Mouse (Mus musculus) urinary bladder, adult 18-20 months (tissue): ENCODE results near the gene Znrf4.
A peak's percentile ranks its signal among the peaks of the same experiment; 100 is the strongest.

Experiments
- DNase-seq, 2 experiments: peaks; one replicate each; pipeline ENCODE4 v3.0.0; 2022; ENCODE audit warnings: low spot score in 2 of 2, mixed read lengths in 2 of 2

Gene Znrf4

DNA sequence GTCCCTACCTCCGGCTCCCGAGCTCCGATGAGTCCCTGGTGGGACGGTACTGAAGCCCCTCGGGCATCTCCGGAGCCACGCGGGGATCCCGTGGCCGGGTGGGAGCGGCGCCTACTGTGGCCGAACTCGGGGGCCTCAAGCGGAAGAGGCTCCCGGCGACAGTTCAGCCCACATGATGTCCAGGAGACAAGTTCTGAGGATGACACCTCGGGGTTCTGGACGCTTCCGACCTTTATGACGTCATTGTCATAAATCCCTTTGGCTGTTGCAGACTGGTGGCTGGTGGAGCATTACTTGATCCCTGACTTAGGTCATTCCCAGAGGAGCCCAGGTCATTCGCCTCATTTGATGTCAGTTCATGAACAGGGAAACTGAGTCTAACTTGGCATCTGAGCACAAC lies at the start of gene Znrf4:
Gene Znrf4, minus strand, starts transcription at position 122 of the 400 bp plus-strand sequence.
- no peak for DNase-seq

DNA sequence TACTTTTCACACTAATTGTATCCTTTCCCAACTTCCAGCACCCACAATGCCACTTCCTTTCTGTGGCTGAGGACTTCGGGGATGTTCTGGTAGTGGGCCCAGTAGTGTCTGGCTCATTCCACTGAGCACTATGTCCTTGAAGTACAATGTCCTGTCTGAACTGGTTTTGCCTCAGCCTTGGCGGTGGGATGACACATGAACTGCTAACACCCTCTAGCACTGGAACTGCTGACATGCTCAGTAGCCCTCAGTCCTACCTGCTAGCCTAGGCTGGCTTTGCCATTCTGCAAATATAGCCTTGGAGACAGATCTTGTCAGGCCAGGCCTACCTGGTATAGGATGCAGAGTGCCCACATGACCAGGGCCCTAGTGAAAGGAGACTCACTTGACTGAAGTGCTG lies 49.6 kb upstream of the Znrf4 start:
- DNase-seq: no peak

DNA sequence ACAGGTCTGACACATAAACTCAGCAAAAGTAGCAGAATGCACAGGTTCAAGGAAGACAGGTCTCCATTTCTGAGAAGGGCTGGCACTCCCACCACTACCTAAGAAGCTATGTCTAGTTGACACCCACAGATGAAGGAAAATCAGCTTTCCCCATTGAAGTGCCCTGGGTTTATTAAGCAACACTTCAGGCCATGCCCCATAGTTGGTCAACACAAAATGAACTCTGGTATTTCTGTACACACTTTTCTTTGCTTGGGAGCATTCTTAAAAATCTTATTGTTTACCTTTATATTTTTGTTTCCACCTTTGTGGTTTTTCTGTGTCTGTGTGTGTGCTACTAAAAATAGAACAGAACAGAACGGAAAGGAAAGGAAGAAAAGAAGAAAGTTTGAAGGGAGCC lies 47.9 kb upstream of the Znrf4 start:
- DNase-seq: no peak

DNA sequence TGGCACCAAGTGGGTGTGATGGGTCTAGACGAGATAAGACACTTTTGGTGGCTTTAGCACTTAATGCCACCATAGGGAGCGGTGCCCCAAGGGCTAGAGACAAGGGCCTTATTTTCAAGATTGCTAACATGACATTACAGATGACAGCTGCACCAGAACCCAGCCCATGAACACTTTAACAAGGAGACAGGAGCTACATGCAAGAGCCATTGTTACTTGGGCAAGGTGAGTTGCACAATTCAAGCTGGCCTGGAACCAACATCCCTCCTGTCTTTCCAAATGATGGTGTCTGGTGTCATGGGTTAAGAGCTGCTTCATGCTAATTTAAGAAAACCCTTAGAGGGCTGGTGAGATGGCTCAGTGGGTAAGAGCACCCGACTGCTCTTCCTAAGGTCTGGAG lies 47.2 kb upstream of the Znrf4 start:
- no peak for DNase-seq

DNA sequence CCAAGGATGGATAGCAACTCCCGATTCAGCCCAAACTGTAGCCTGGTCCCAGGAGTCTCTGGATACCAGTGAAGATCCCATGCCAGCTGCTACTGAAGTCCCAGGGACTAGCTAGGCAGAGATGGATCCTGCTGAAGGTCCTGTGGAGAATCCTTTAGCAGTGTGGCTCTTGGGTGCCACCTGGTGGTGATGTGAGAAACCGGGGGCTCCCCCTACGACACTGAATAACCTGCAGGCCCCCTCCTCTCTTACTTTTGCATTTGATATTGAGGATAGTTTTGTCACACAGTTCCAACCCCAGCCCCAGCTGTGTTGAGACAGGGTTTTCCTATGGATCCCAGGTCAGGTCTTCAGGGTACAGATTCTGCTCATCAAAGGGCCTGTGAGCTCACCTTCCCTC lies 46.2 kb upstream of the Znrf4 start:
- DNase-seq: peak in 1 of 2 experiments; percentile 51

DNA sequence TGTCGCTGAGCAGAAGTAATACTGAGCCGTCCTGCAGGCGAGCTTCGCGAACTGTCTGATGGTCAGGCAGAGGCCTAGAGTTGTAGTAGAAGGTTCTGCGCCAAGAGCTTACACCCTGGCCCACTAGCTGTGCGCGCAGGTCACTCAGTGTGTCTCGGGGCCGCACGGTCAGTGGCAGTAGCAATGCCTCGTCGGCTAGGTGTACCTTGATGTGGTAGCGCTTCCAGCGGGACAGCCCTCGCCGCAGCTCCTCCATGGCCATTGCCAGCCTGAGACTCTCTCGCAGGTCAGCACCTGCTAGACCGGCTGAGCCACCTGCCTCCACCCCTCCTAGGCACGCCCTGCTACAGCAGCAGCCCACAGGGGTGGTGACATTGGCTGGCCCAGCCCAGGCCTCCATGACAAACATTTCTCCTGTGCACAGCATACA lies 41.9 kb upstream of the Znrf4 start, which contains the start of gene Gm20219:
Gene Gm20219, minus strand, starts transcription at position 266 of the 430 bp plus-strand sequence.
- peak; percentile 77 to 79 for DNase-seq

DNA sequence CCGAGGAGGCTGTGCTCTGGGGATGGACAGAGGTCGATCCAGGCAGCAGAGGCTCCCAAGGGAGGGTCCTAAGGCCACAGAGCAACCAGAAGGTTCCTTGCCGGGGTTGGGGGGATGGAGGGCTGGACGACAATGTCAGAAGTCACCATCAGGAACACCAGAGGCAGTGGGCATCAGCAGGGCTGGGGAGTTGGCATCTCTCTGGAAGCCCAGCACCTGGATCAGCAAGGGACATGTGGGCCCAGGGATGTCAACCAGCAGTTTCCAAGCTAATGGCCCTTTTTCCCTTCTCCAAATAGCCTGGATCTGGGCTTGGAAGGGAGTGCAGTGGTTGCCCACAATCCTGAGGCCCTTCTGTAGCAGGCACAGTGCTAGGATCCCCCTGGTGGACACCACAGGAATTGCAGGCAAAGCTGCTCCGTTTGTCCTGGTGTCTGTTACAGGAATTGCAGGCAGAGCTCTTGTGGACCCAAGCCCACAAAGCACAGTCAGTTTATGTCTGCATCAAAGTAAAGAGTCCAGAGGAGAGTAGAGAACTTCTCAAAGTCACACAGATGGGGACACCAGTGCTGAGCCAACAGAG lies 40.6 kb upstream of the Znrf4 start:
- peak; percentile 52 to 61 for DNase-seq

DNA sequence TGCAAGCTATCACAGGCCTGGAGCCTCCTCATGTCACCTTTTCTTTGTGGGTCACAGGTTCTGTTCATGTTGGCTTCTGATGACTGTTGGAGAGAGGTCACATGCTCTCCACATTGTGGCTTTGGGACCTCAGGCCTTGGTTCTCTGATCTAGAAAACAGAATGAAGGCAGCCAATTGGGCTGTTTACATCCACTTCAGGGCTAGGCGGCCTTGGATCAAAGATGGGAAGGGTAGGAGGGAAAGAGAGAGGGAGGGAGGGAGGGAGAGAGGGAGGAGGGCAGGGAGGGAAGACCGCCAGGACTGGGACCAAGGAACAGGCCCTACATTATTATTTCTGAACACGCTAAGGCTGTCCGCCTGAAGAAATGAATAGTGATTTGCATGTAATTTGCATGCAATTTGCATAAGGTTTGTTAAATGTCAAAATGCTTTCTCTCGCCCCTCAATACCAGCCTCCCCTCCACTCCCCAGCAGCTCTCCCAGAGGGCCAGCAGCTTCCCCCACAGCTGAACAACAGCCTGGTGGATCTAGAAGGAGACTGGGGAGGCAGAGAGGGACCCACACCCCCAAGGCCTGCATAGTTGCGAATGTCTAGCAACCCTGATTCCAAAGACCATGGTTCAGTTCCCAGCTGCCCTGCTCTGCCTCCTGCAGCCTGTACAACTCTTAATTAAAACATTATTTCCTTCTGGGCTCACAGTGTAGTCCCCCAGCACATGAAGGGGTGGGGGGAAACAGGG lies 39.8 kb upstream of the Znrf4 start:
- DNase-seq: no peak

DNA sequence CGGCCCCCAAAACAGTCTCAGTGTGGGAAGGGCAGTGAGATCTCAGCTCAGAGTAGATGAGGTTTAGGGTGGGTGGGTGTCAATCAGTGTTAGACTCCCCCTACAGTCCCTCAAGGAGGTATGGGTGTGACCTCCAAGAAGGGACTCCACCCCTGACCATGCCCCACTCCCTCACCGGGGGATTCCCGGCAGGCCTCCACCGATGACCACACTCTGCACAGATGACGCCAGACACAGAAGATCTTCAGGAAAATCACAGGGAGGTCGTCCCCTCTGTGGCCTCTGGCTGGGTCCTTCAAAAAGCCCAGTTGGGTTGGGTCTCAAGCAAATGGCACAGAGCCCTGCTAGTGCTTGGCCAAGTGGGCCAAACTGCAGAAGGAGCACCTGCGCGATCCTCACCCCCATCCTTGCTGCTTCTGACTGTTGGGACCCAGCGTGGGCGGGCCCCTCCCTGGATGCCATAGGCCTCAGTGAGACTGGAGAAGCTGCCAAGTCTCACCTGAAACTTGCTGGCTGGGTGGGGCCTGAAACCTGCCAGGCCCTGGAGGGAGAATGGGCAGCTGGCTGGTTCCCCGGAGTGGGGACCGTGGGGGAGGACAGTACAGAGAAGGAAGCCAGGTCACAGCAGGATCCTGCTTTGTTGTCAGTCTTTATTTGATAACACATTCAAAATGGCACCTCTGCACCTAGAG lies 38.7 kb upstream of the Znrf4 start:
- DNase-seq: no peak

DNA sequence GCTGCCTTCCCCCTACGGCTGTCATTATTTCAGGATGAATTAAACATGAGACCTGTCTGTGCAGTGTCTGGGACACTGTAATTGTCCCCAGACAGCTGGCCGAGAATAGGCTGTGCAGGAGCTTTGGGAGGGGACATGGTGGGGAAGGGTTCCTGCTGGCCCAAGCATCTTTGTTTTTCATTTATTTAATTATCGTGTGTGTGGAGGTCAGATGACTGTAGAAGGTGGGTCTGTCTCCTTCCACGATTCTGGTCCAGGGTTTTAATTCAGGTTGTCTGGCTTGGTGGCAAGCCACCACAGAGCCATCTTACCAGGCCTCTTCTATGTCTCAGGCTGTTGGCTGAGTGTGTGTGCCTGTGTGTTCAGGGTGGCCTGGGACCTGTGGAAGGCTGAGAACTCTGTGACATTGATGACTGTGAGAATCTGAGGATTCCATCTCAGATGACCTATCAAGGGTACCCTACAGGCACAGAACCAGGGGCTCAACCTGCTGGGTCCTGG lies 36.4 kb upstream of the Znrf4 start:
- no peak for DNase-seq

DNA sequence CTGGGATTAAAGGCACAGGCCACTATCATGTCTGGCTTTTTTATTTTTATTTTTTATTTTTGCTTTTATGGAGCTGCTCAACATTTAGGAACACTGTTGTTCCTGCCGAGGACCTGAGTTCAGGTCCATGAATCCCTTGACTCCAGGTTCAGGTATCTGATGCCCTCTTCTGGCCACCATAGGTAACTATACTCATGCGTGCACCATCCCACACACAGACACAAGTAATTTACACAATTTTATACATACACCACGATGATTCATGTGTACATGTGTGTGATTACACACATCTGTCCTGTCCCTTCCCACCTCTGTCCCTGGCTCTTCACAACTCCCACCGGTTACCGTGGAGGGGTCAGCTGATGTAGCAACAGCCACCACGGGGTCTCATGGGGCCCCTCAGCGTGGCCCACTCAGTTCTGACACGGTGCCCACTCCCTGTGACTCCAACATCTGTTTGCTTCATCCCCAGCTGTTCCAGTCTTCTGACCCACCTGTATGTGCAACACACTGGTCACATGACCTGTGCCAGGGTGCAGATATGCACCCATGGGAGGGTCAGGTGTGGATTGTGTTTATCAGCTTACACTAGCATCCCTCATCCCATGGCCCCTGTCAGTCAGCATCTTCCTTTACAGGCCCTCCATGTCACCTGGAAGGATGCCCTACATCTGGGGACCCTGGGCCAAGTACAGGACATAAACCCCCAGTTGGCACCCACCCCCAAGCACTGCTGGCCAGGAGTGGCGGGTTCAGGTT lies 35.8 kb upstream of the Znrf4 start:
- no peak for DNase-seq

DNA sequence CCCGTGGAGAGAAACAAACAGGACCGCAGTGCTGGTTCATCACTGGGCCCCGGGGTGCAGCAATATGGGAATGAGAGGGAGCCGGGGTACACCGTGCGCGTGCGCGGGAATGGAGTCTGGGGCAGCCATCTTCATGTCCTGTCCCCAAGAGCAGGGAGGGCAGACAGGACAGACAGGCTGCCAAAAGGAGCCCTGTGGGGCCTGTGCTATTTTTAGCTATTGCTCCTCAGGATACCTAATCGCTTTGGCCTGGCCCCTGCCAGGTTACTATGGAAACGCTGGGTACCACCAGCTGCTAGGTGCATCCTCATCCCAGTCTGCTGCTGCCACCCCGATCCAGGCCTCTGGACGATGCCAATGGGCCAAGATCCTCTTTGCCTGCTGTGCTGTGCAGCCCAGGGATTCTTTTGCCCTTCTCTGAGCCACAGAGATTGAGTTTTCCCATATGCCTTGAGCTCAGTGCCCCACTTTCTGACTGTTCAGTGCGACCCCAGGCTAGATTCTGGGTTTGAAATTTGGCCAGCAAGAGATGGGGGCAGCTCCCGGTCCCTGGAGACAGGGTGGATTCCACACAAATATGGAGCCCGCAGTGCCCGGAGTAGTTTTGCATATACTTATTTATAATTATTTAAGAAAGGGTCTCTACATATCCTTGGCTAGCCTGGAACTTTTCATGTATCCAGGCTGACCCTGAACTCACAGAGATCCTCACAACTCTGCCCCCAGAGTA lies 35.0 kb upstream of the Znrf4 start:
- DNase-seq: no peak

DNA sequence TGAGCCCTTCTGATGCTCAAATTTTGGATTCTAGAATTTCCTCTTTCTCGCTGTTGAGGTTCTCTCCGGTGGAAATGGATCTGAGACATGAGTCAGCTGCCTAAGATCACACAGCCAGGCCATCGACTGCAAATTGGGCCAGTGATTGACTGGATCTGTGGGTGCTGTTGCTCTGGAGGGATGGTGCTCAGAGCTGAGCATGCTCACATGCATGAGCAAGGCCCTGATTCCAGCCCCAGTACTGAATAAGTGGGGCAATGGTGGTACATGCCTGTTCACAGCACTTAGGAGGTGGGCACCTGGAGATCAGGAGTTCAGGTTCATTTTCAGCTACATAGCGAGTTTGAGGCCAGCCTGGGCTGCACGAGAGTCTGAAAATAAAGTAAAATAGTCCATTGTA lies 34.3 kb upstream of the Znrf4 start:
- no peak for DNase-seq

DNA sequence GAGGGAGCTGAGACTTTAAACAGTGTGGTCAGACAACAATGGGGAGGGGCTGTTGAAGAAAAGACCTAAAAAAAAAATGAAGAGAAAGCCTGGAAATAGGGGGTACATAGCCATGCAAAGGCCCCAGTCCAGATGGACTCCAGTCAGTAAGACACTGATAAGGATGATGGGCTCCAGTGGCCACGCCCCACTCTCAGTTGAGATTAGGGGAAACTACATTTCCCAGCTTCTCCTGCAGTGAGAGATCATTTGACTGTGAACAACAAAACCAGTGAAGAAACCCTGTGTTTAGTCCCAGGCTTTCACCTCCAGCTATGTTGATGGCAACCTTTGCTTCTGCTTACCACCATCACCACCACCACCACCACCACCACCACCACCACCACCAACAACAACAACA lies 33.7 kb upstream of the Znrf4 start:
- DNase-seq: no peak

DNA sequence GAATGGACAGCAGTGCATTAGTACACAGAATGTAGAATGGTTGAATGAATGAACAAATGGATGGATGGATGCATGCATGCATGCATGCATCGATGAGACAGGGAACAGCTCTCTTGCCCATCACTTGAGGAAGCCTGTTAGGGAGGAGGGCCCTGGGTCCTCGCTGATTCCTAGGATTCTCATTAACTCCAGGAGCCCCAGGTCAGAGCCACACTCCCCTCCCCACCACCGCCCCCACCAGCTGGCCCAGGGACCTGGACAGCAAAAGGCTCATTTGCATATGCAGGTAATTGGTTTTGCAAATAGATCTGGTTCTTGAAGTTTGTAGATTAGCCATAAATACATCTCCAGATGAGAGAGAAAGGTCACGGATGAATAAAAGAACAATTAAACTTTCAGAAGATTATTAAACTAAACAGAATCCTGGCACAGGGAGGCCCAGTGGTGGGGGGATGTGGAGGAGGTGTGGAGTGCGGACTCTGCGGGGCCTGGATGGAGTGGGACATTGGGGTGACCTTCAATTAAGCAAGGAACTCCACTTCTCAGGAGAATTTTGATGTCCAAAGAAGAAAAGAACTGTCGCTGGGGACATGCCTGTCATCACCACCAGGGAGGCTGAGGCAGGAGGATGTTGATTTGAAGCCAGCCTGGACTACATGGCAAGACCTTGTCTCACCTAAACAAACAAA lies 32.6 kb upstream of the Znrf4 start:
- DNase-seq: no peak

DNA sequence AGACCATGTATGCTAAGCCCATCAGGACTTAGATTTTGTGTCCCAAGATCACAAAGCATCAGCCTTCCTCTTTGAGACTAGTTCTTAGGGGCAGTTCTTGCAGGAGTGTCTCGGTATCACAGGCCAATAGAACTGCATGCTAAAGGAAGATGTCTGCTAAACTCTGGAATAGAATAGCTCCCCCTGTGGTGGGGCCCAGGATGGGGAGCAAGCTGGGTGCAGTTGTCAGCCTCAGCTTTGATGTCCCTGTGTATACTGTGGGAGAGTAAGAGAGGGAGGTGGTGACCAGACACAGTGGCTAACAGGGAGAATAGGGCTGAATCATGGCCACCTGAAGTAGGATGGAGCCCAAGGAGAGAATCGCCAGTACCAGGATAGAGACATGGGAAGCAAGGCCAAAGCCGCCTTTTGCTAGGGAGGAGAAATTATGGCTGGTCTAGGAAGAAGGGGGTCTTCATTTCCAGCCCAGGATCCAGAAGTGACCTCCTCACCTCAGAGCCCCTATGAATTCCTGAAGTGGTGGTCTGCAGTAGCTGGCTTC lies 31.5 kb upstream of the Znrf4 start:
- no peak for DNase-seq

DNA sequence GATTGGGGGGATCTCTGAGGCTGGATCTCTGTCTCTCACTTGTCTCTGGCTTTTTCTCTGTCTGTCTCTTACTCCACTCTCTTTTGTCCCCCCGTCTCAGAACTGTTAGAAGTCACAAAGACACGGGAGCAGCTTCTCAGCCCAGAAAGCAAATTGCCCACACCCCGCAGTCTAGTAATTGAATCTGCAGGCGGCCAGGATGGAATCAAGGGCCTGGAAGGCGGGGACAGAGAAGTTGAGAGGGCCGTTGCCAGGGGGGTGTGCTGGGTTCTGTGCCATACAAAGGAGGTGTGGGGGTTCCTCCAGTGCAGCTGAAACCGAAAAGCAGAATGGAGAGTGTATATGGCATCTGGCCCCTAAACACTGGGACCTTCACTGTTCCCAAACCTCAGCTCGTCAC lies 30.5 kb upstream of the Znrf4 start:
- DNase-seq: no peak

DNA sequence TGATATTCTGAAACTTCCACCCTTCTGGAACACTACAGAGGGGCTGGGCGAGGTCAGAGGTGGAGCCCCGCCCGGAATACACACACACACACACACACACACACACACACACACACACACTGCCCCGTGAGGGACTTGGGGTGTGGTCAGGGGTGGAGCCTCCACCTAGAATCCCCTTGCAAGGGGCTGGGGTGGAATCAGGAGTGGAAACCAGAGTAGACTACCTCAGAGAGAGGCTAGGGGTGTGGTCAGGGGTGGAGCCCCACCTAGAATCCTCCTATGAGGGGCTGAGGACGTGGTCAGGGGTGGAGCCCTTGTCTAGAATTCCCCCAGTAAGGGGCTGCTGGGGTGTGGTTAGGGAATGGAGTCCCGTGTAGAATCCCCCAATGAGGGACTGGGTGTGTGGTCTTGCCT lies 28.3 kb upstream of the Znrf4 start:
- DNase-seq: no peak

DNA sequence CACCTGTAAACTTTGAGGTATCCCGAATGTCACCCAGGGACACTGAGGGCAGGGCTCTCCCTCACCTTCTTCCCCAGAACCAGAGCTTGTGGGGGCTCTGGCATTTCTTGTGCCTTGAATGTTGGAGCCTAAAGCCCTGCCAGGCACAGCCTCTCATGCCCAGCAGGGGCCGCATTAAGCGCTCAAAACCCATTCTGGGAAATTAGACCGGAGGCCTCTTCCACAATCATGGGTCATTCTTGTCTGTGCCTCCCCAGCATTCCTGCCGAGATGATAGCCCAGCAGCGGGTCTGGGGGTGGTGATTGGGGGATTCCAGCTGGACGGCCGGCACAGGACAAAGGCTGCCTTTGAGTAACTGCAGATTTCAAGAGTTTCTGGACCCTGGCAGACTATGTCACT lies 25.7 kb upstream of the Znrf4 start:
- no peak for DNase-seq

DNA sequence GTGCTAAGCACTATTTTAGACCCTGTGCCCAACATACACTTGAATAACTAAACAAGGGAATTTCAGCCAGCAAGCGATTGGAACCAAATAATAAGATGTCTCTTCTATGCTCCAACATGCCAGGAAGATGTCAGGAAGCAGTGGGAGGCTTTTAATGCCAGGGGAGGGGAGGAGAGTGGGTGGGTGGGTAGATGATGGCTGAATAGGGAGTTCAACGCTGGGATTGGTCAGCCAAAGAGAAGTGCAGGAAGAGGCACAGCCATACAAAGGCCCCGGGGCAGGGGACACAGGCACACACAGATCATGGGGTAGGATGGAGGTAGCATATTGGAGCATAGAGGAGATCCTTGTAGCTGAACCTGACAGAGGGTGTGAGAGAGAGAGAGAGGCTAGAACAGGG lies 24.6 kb upstream of the Znrf4 start:
- no peak for DNase-seq
